Mouse (Mus musculus): ENCODE measurements around the gene Fbxl13. TPM values are rescaled to one million over a fixed set of nuclear protein-coding genes. Genes with fewer than 3 reads are reported as not detected.

Gene Fbxl13
- 0.38 and 0.52 TPM in 2 replicates for polyA plus RNA-seq (2012; rRNA removed)

GRCm38 (mm10) chr5:21645439-21646132, at the start of gene Fbxl13, which contains the start of gene Armc10:
TSS of gene Fbxl13 (minus strand) at chr5:21645634.
TSS of gene Armc10 (plus strand) at chr5:21645813.

GRCm38 (mm10) chr5:21543409-21544201, 101.8 kb downstream of the Fbxl13 start, which contains the start of gene Lrrc17:
TSS of gene Lrrc17 (plus strand) at chr5:21543559.

Other genes with a start within 250 kb of the Fbxl13 start
- 0.40 and 0.77 TPM in 2 replicates for gene Ccdc146, start 221.0 kb downstream of the Fbxl13 start, polyA plus RNA-seq (2012; rRNA removed)
- 4.0 and 5.0 TPM in 2 replicates for gene Fam185a, start 220.7 kb downstream of the Fbxl13 start, polyA plus RNA-seq (2012; rRNA removed)
- 10.1 and 35.2 TPM in 2 replicates for gene Lrrc17, start 102.1 kb downstream of the Fbxl13 start, polyA plus RNA-seq (2012; rRNA removed)
- 91.0 and 113 TPM in 2 replicates for gene Armc10, start 179 bp upstream of the Fbxl13 start, polyA plus RNA-seq (2012; rRNA removed)
- 4.8 and 5.9 TPM in 2 replicates for gene Napepld, start 55.8 kb upstream of the Fbxl13 start, polyA plus RNA-seq (2012; rRNA removed)
- gene Pmpcb, start 91.5 kb upstream of the Fbxl13 start, polyA plus RNA-seq (2012; rRNA removed) = 85.4 and 88.9 TPM in 2 replicates
- 31.0 and 34.8 TPM in 2 replicates for gene Dnajc2, start 139.6 kb upstream of the Fbxl13 start, polyA plus RNA-seq (2012; rRNA removed)
- gene Psmc2, start 139.6 kb upstream of the Fbxl13 start, polyA plus RNA-seq (2012; rRNA removed) = 103 and 108 TPM in 2 replicates
- 0.07 and 0.10 TPM in 2 replicates for gene Slc26a5, start 220.0 kb upstream of the Fbxl13 start, polyA plus RNA-seq (2012; rRNA removed)